Mouse (Mus musculus) liver, adult 10 weeks (tissue): ENCODE data around the gene Stard7. TPM values are rescaled to one million over a fixed set of nuclear protein-coding genes. Genes with fewer than 3 reads are reported as not detected.

Experiments used
- polyA plus RNA-seq: library from polyadenylated mRNA; stranded (reverse); fragments of 350-450 nt; fragmentation: Illumina TruSeq; extraction: RNeasy Lipid Tissue Mini Kit (QIAGEN cat#74804); gene quantifications from one replicate; pipeline ENCODE4 v1.2.3, GENCODE M21; 2014; ENCODE audit warnings: low read depth, low replicate concordance

The Stard7 gene
- 127 TPM for polyA plus RNA-seq

GRCm38 (mm10) chr2:127269491-127270299, at the start of gene Stard7:
Stard7 (plus strand) TSS chr2:127270218.

DNA sequence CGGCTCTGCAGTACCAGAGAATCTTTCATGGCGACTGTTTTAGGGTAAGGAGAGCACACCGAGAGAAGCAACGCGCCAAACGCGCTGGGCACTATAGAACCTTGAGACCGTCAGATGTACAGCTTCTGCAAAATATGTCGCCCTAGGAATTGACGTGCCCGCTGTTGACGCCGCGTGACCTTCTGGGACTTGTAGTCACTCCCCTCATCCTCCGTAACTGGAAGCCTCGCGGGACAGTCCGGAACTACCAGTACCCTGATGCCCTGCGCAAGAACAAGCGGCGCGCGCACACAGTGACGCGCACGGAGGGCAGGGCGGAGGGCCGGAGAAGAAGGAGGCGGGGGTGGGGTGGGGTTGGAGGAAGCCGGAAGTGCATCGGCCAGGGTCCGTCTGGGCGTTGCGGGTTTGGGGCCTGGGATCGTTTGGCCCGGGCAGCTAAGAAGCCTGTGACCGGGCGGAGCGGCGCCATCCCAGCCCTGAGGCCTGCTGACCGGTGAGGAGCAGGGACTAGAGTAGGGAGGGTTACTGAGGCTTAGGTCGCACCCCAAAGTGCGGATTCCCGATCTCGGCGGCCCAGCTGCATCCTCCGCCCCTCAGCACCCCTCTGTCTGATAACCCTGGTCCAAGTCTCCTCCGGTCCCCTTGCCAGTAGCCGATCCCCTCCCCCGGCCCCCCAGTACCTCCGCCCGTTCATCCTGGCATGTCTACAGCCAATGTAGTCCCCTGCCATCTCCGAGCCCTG, 22.3 kb upstream of the Stard7 start, which contains the start of the genes Ciao1 and Tmem127:
TSS of gene Ciao1 (minus strand) at position 225 of the 742 bp plus-strand sequence.
TSS of gene Tmem127 (plus strand) at position 317 of the 742 bp plus-strand sequence.

GRCm38 (mm10) chr2:127335767-127336496, 65.9 kb downstream of the Stard7 start, which contains the start of gene Dusp2:
Dusp2 (plus strand) TSS chr2:127336159.

DNA sequence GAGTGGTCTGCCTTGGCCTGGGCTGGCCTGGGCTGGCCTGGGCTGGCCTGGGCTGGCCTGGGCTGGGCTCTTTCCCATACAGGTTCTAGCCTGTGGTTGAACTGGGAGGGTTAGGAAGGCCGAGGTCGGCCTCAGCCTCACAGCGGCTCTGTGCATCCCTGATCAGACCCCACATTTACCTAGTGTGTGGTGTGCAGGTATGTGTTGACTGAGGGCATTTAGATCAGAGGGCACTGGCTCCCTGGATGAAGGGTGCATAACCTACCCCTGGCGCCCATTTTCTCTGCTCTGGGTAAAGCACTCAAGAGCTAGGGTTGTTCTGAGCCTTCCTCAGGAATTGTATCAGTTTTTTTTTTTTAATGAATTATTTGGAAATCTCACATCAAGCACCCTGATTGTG, 68.4 kb downstream of the Stard7 start, which contains the start of gene Astl:
TSS of gene Astl (plus strand) at position 224 of the 400 bp plus-strand sequence.

Other genes starting within 250 kb of the Stard7 start
- 15.4 TPM for gene Blvra, start 199.6 kb upstream of the Stard7 start, polyA plus RNA-seq
- 0.58 TPM for gene Ncaph, start 136.3 kb upstream of the Stard7 start, polyA plus RNA-seq
- gene Itpripl1, start 126.8 kb upstream of the Stard7 start, polyA plus RNA-seq: 1.6 TPM
- gene 1810024B03Rik, start 61.9 kb upstream of the Stard7 start, polyA plus RNA-seq: 0.79 TPM
- 18.8 TPM for gene Snrnp200, start 61.8 kb upstream of the Stard7 start, polyA plus RNA-seq
- 17.7 TPM for gene Ciao1, start 22.4 kb upstream of the Stard7 start, polyA plus RNA-seq
- gene Tmem127, start 22.3 kb upstream of the Stard7 start, polyA plus RNA-seq: 21.4 TPM
- gene Dusp2, start 65.9 kb downstream of the Stard7 start, polyA plus RNA-seq: not detected
- gene Astl, start 68.4 kb downstream of the Stard7 start, polyA plus RNA-seq: not detected
- 0.95 TPM for gene Adra2b, start 93.0 kb downstream of the Stard7 start, polyA plus RNA-seq
- not detected for gene Gpat2, start 155.0 kb downstream of the Stard7 start, polyA plus RNA-seq
- gene Fahd2a, start 174.3 kb downstream of the Stard7 start, polyA plus RNA-seq: 14.3 TPM